ENCODE assay signal across 19 mouse cellular contexts in the genomic region with DNA sequence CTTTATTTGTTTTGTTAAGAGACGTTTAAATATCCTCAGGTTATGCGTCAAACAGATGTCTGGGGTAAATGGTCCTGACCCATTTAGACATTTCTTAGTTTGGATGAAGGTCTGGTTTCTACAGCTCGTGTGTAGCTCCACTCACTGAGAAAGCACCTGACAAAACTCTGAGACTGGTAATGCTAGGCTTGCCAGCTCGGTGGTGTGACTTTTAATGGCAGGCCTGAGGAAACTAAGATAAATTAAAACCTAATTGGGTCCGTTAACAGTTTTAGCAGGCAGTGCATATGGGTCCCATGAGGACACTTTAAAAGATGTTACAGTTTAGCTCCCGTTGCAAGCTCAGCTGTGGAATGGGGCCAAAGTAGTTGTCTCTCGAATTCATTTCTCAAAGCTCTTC.
A peak's percentile ranks its signal among the peaks of the same experiment; 100 is the strongest.
DNase-seq lines count a peak whose midpoint lies in the region; ATAC-seq and TF ChIP-seq lines count a peak whose summit lies in the region.
"Had no signal": no experiment of that assay in that cellular context is flagged by ENCODE, and none has a peak within 500 bp of the region (broad histone marks: within the 10 kb centered on the region; RNA-seq: fewer than 3 reads in every experiment).

No protein-coding gene starts in this region.

- no peaks in the 10 kb centered on the region for H3K36me3 ChIP-seq in limb, embryonic 11.5 days (ENCODE audit: control insufficient read depth, insufficient read depth, low read length)
- no peaks in the 10 kb centered on the region for H3K36me3 ChIP-seq in limb, embryonic 10.5 days
- no peaks in the 10 kb centered on the region for H3K36me3 ChIP-seq in limb, embryonic 14.5 days (ENCODE audit: control insufficient read depth, insufficient read depth, low read length)
- H3K36me3 ChIP-seq: embryonic facial prominence, embryonic 13.5 days; forebrain, embryonic 12.5 days; heart, embryonic 13.5 days had no signal

- TF ChIP-seq POLR2A in limb, embryonic 14.5 days (IDR thresholded peaks at IDR 0.05; ENCODE audit: borderline replicate concordance, extremely low read depth, insufficient read depth, insufficient read length), result no peak

- H3K9me3 ChIP-seq in limb, embryonic 11.5 days (ENCODE audit: control insufficient read depth, low read length), result no peaks in the 10 kb centered on the region
- H3K9me3 ChIP-seq in limb, embryonic 10.5 days (replicated peaks), result no peaks in the 10 kb centered on the region
- H3K9me3 ChIP-seq in limb, embryonic 14.5 days (ENCODE audit: control insufficient read depth, low read length), result no peaks in the 10 kb centered on the region
- H3K9me3 ChIP-seq: embryonic facial prominence, embryonic 13.5 days; forebrain, embryonic 12.5 days; heart, embryonic 13.5 days had no signal

- no peak overlapping the region for H3K9ac ChIP-seq in limb, embryonic 11.5 days (ENCODE audit: low read length)
- no peak overlapping the region for H3K9ac ChIP-seq in limb, embryonic 14.5 days (ENCODE audit: low read depth, low read length, severe bottlenecking)
- H3K9ac ChIP-seq: embryonic facial prominence, embryonic 13.5 days; forebrain, embryonic 12.5 days; heart, embryonic 13.5 days had no signal

- H3K27ac ChIP-seq in limb, embryonic 11.5 days (replicated peaks; ENCODE audit: low read depth, low read length), result no peak overlapping the region
- H3K27ac ChIP-seq in limb, embryonic 10.5 days, result no peak overlapping the region
- H3K27ac ChIP-seq in limb, embryonic 14.5 days (replicated peaks; ENCODE audit: low read depth, low read length), result no peak overlapping the region
- no peak overlapping the region for H3K27ac ChIP-seq in layer of hippocampus, adult 2 months
- H3K27ac ChIP-seq: embryonic facial prominence, embryonic 13.5 days; forebrain, embryonic 12.5 days; heart, embryonic 13.5 days had no signal

- TF ChIP-seq CTCF in layer of hippocampus, adult 2 months (conservative IDR thresholded peaks at IDR 0.05), result no peak

- ATAC-seq in limb, embryonic 11.5 days (ENCODE audit: insufficient number of reproducible peaks, low FRiP score, low TSS enrichment, low read depth), result peak; percentile 26; the same call in 1 of the 2 replicates
- ATAC-seq in limb, embryonic 14.5 days (ENCODE audit: low FRiP score, low read depth), result peak; percentile 63; the same call in 1 of the 2 replicates
- ATAC-seq: forebrain, embryonic 16.5 days had no signal

- no peak overlapping the region for H3K4me3 ChIP-seq in limb, embryonic 11.5 days (ENCODE audit: low read depth, low read length)
- no peak overlapping the region for H3K4me3 ChIP-seq in limb, embryonic 10.5 days
- H3K4me3 ChIP-seq in limb, embryonic 14.5 days (replicated peaks; ENCODE audit: low read length), result no peak overlapping the region
- no peak overlapping the region for H3K4me3 ChIP-seq in layer of hippocampus, adult 2 months
- H3K4me3 ChIP-seq: embryonic facial prominence, embryonic 13.5 days; forebrain, embryonic 12.5 days; heart, embryonic 13.5 days had no signal

- no peak overlapping the region for H3K4me2 ChIP-seq in limb, embryonic 11.5 days (ENCODE audit: low read depth, severe bottlenecking)
- H3K4me2 ChIP-seq in limb, embryonic 14.5 days (replicated peaks; ENCODE audit: low read depth, low read length, severe bottlenecking), result no peak overlapping the region
- H3K4me2 ChIP-seq: embryonic facial prominence, embryonic 13.5 days; forebrain, embryonic 12.5 days; heart, embryonic 13.5 days had no signal

- H3K4me1 ChIP-seq in limb, embryonic 11.5 days (ENCODE audit: control insufficient read depth, insufficient read depth, low read length), result peaks cover 5% of the 10 kb centered on the region; the same call in 1 of the 2 replicates
- H3K4me1 ChIP-seq in limb, embryonic 10.5 days, result peaks cover 24% of the 10 kb centered on the region
- peaks cover 11% of the 10 kb centered on the region for H3K4me1 ChIP-seq in limb, embryonic 14.5 days (ENCODE audit: control insufficient read depth, insufficient read depth, low read length)
- H3K4me1 ChIP-seq: forebrain, embryonic 12.5 days; heart, embryonic 13.5 days had no signal

- peaks cover 16% of the 10 kb centered on the region for H3K27me3 ChIP-seq in limb, embryonic 11.5 days (ENCODE audit: control insufficient read depth, insufficient read depth, low read length)
- H3K27me3 ChIP-seq in limb, embryonic 10.5 days (ENCODE audit: low read depth, poor library complexity, severe bottlenecking), result peaks cover 54% of the 10 kb centered on the region
- H3K27me3 ChIP-seq in limb, embryonic 14.5 days (ENCODE audit: control insufficient read depth, insufficient read depth, low read length), result peaks cover 11% of the 10 kb centered on the region; the same call in 1 of the 2 replicates
- H3K27me3 ChIP-seq: embryonic facial prominence, embryonic 13.5 days; forebrain, embryonic 12.5 days; heart, embryonic 13.5 days had no signal

- whole genome bisulfite sequencing in limb, embryonic 11.5 days, result 24% methylated on average over 7 of the region's 7 CpGs
- WGBS in limb, embryonic 10.5 days, result 52% methylated on average over 7 of the region's 7 CpGs
- 10% methylated on average over 7 of the region's 7 CpGs for WGBS in limb, embryonic 14.5 days

- peak; percentile 41 for DNase-seq in limb, embryonic 11.5 days (ENCODE audit: low spot score)
- DNase-seq in limb, embryonic 10.5 days (ENCODE audit: low spot score), result no peak
- DNase-seq in embryo, embryonic 11 days, result peak; percentile 7
- peak; percentile 2 for DNase-seq in embryo, embryonic 9.5 days (ENCODE audit: extremely low spot score)
- peak; percentile 42 for DNase-seq in limb, embryonic 14.5 days (ENCODE audit: low spot score)
- DNase-seq in thymus, postnatal 25 days, result no peak
- no peak for DNase-seq in lung, adult 18-20 months
- DNase-seq in layer of hippocampus, adult 2 months (ENCODE audit: low spot score in 2 of 2), result no peak
- DNase-seq: adrenal gland, adult 2 months; adrenal gland, postnatal 25 days; cerebellum, adult 18-20 months; cerebellum, adult 9-11 months; cerebellum, postnatal 36 days; gastrocnemius, postnatal 14 days; heart, postnatal 36 days had no signal

Comparison
In these comparisons a context has a peak if more than half of its experiments do, and no peak if none do; other contexts are left out.
1. DNase-seq: peak in limb, embryonic 11.5 days (single experiment), embryo, embryonic 11 days (single experiment), embryo, embryonic 9.5 days (single experiment) and limb, embryonic 14.5 days (single experiment); none in limb, embryonic 10.5 days (single experiment), thymus, postnatal 25 days (single experiment), lung, adult 18-20 months (0 of 2) and layer of hippocampus, adult 2 months (0 of 2).